Mouse (Mus musculus): Measurements from ENCODE around the gene Crocc. TPM values are rescaled to one million over a fixed set of nuclear protein-coding genes. Genes with fewer than 3 reads are reported as not detected.
A peak's percentile ranks its signal among the peaks of the same experiment; 100 is the strongest.

The Crocc gene
- polyA plus RNA-seq, 1 experiment from 2014 or later = 11.4 TPM

- WGBS = 47% methylated on average over 14 of the region's 14 CpGs
- H3K27me3 ChIP-seq (ENCODE audit: low read depth, poor library complexity, severe bottlenecking) = no peaks in the 10 kb centered on the region
- peak overlapping the region; percentile 77 for H3K4me3 ChIP-seq
- H3K27ac ChIP-seq = peak overlapping the region; percentile 96
- peaks cover 66% of the 10 kb centered on the region for H3K36me3 ChIP-seq
- peak; percentile 60 for DNase-seq (ENCODE audit: low spot score)
- no peaks in the 10 kb centered on the region for H3K9me3 ChIP-seq (replicated peaks)
- peaks cover 53% of the 10 kb centered on the region for H3K4me1 ChIP-seq
Measured at GRCm38 (mm10) chr4:141011556-141012328, 48.6 kb downstream of the Crocc start.

DNA sequence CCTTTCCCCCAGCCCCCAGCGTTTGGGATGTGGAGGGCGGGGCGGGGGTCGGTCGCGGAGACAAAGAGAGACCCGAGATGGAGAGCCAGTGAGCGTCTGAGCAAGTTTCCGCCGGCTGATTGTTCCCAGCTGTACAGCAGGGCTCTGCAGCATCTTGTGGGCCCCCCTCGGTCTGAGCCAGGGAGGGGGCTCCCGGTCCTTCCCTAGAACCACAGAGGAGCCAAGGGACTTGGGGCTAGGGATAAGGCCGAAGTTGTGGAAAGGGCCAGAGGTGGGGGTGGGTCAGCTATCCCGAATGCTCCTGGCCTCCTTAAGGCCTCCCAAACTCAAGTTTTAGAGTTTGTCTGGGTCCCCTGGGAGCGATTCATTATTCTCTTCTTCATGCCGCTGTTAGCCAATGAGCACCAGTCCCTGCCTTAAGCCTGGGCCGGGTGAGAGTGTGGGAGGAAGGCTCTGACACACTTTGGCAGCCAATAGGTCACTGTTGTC lies 49.4 kb downstream of the Crocc start:
- Histone ChIP-seq H3K36me3 (peaks cover 66% of the 10 kb centered on the region), H3K4me1 (peaks cover 52% of the 10 kb centered on the region), H3K9me3 (replicated peaks) (no peaks in the 10 kb centered on the region), H3K4me3 (peak overlapping the region; percentile 77), H3K27me3 (ENCODE audit: low read depth, poor library complexity, severe bottlenecking) (no peaks in the 10 kb centered on the region), H3K27ac (peak overlapping the region; percentile 96)
- DNase-seq (ENCODE audit: low spot score) = peak; percentile 84
- WGBS = 2% methylated on average over 17 of the region's 17 CpGs

- Histone ChIP-seq H3K27me3 (ENCODE audit: low read depth, poor library complexity, severe bottlenecking) (no peaks in the 10 kb centered on the region), H3K36me3 (peaks cover 66% of the 10 kb centered on the region), H3K4me1 (peaks cover 51% of the 10 kb centered on the region), H3K4me3 (peak overlapping the region; percentile 77), H3K9me3 (replicated peaks) (no peaks in the 10 kb centered on the region), H3K27ac (peak overlapping the region; percentile 96)
- DNase-seq (ENCODE audit: low spot score) = peak; percentile 93
- WGBS = under 1% methylated on average over 26 of the region's 26 CpGs
Measured at GRCm38 (mm10) chr4:141010526-141010925, 49.8 kb downstream of the Crocc start.

DNA sequence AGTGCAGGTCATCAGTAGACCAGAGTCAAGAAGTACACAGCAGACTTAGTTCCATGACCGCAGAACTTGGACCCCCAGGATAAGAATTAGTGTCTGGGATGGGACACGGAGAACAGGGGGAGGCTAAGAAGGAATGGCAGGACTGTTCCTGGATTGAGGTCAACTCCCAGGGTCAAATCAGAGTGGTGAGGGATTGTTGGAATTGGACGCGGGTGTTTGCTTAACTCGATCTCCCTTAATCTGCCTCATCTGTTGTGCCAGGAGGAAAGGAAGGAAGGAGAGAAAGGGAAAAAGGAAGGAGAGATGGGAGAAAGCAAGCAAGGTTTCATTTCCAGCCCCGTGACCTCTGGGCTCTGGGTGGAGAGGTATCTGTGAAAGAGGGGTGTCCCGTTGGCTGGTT lies 50.2 kb downstream of the Crocc start, which contains the start of gene Mfap2:
Mfap2 (plus strand) TSS at position 301 of the 400 bp plus-strand sequence.
- 20% methylated on average over 7 of the region's 7 CpGs for WGBS
- Histone ChIP-seq H3K4me3 (peak within 1 kb of the TSS; percentile 77), H3K27me3 (ENCODE audit: low read depth, poor library complexity, severe bottlenecking) (no peaks in the 10 kb centered on the region), H3K9me3 (replicated peaks) (no peaks in the 10 kb centered on the region), H3K4me1 (peaks cover 47% of the 10 kb centered on the region), H3K27ac (peak within 1 kb of the TSS; percentile 96), H3K36me3 (peaks cover 66% of the 10 kb centered on the region)
- DNase-seq (ENCODE audit: low spot score) = no peak

- Histone ChIP-seq H3K27me3 (ENCODE audit: low read depth, poor library complexity, severe bottlenecking) (no peaks in the 10 kb centered on the region), H3K9me3 (replicated peaks) (no peaks in the 10 kb centered on the region), H3K4me3 (no peak overlapping the region), H3K4me1 (peaks cover 32% of the 10 kb centered on the region), H3K36me3 (peaks cover 66% of the 10 kb centered on the region), H3K27ac (no peak overlapping the region)
- 91% methylated on average over 8 of the region's 8 CpGs for WGBS
- no peak for DNase-seq (ENCODE audit: low spot score)
Measured at GRCm38 (mm10) chr4:141008028-141008427, 52.3 kb downstream of the Crocc start.

- H3K4me3 ChIP-seq = no peak overlapping the region
- no peak for DNase-seq (ENCODE audit: low spot score)
- WGBS = 79% methylated on average over 13 of the region's 13 CpGs
- H3K36me3 ChIP-seq = peaks cover 75% of the 10 kb centered on the region
- H3K4me1 ChIP-seq = peaks cover 17% of the 10 kb centered on the region
- H3K27ac ChIP-seq = no peak overlapping the region
- H3K27me3 ChIP-seq (ENCODE audit: low read depth, poor library complexity, severe bottlenecking) = no peaks in the 10 kb centered on the region
- H3K9me3 ChIP-seq (replicated peaks) = no peaks in the 10 kb centered on the region
Measured at GRCm38 (mm10) chr4:141005983-141006382, 54.4 kb downstream of the Crocc start.

- H3K4me3 ChIP-seq = no peak overlapping the region
- peaks cover 95% of the 10 kb centered on the region for H3K36me3 ChIP-seq
- 0 out of 2 replicates have a peak, but pooled peaks cover 3% of the 10 kb centered on the region for H3K4me1 ChIP-seq
- no peak for DNase-seq (ENCODE audit: low spot score)
- WGBS = 92% methylated on average over 9 of the region's 9 CpGs
- H3K9me3 ChIP-seq (replicated peaks) = no peaks in the 10 kb centered on the region
- H3K27ac ChIP-seq = no peak overlapping the region
- no peaks in the 10 kb centered on the region for H3K27me3 ChIP-seq (ENCODE audit: low read depth, poor library complexity, severe bottlenecking)
Measured at GRCm38 (mm10) chr4:140996812-140997211, 63.5 kb downstream of the Crocc start.

DNA sequence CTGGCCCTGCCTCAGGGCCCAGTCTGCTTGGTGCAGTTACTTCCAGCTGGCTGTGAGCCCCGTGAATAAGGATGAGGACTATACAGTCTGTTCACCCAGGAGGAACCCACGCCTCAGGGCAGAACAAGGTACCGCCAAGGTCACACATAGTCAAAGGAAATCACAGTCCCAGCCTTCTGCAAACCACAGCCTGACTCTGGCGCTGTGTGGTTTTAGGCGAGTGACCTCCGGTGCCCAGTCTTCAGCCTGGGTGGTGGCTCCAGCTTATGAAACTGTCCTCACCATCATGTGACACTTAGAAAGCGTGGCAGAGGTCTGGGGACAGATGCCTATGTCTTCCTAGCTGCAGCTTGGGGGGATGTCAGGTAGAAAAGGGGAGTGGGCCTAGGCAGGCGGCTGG lies 64.5 kb downstream of the Crocc start:
- no peak for DNase-seq (ENCODE audit: low spot score)
- peaks cover 88% of the 10 kb centered on the region for H3K36me3 ChIP-seq

GRCm38 (mm10) chr4:140993846-140994245 lies 66.5 kb downstream of the Crocc start:
- no peak overlapping the region for H3K4me3 ChIP-seq

More for the DNA sequence above, 64.5 kb downstream of the Crocc start:
- 86% methylated on average over 8 of the region's 8 CpGs for WGBS
- no peak overlapping the region for H3K4me3 ChIP-seq
- no peaks in the 10 kb centered on the region for H3K27me3 ChIP-seq (ENCODE audit: low read depth, poor library complexity, severe bottlenecking)
- no peaks in the 10 kb centered on the region for H3K9me3 ChIP-seq (replicated peaks)
- H3K27ac ChIP-seq = no peak overlapping the region
- 0 out of 2 replicates have a peak, but pooled peaks cover 8% of the 10 kb centered on the region for H3K4me1 ChIP-seq

GRCm38 (mm10) chr4:140992215-140992614 lies 68.1 kb downstream of the Crocc start:
- Histone ChIP-seq H3K4me1 (peaks cover 27% of the 10 kb centered on the region), H3K27ac (no peak overlapping the region), H3K27me3 (ENCODE audit: low read depth, poor library complexity, severe bottlenecking) (no peaks in the 10 kb centered on the region), H3K36me3 (peaks cover 58% of the 10 kb centered on the region), H3K4me3 (no peak overlapping the region), H3K9me3 (replicated peaks) (no peaks in the 10 kb centered on the region)
- 86% methylated on average over 20 of the region's 20 CpGs for WGBS
- no peak for DNase-seq (ENCODE audit: low spot score)

More at GRCm38 (mm10) chr4:140993846-140994245, 66.5 kb downstream of the Crocc start:
- H3K36me3 ChIP-seq = peaks cover 72% of the 10 kb centered on the region
- H3K27me3 ChIP-seq (ENCODE audit: low read depth, poor library complexity, severe bottlenecking) = no peaks in the 10 kb centered on the region
- no peaks in the 10 kb centered on the region for H3K9me3 ChIP-seq (replicated peaks)
- H3K27ac ChIP-seq = no peak overlapping the region
- H3K4me1 ChIP-seq = peaks cover 12% of the 10 kb centered on the region; the same call in 1 of the 2 replicates
- WGBS = 87% methylated on average over 8 of the region's 8 CpGs
- no peak for DNase-seq (ENCODE audit: low spot score)

DNA sequence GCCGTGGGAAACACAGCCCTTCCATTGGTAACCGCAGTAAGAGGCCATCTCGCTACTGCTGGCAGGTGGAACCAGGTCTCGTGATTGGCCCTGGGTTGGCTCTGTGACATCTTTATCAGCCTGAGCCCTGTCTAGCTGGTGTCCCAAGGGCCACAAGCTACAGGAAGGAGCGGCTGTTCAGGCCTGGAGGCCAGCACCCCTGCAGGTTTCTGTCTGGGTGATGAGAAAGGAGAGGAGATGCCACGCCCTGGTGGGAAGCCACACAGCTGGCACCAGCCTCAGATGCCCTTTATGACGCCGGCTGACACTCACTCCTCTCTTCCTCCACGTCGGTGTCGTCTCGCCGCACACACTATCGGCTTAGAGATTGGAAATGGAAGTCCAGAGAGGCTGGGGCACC lies 70.9 kb downstream of the Crocc start:
- no peak overlapping the region for H3K27ac ChIP-seq
- no peaks in the 10 kb centered on the region for H3K9me3 ChIP-seq (replicated peaks)
- no peaks in the 10 kb centered on the region for H3K27me3 ChIP-seq (ENCODE audit: low read depth, poor library complexity, severe bottlenecking)
- peaks cover 40% of the 10 kb centered on the region for H3K4me1 ChIP-seq
- no peak overlapping the region for H3K4me3 ChIP-seq
- 92% methylated on average over 14 of the region's 14 CpGs for whole genome bisulfite sequencing
- DNase-seq (ENCODE audit: low spot score) = no peak
- H3K36me3 ChIP-seq = peaks cover 30% of the 10 kb centered on the region

DNA sequence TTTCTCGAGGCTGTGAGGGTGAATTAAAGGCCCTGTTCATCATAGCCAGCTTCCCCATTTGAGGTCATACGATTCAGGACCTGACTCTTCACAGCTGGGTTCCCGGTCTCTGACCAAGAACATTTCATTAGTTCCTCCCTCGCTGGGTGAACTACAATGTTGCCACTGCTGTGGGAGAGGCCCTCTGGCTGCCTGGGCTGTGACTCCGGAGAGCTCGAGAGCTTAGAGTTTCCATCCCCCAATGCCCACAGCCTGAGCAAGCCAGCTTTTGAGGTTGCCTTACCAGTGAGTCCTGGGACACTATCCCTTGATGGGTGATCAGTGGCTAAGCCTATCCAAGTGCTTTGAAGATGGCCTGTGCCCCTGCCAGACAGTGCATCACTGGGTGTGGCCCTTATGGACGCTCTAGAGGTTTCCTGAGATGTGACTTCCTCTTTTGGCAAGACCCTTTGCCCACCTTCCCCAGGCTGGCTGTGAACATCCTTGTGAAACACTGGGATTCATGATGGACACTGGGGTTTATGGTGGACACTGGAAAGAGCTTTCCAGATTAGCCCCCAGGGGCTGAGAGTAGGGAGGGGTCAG lies 71.6 kb downstream of the Crocc start:
- Histone ChIP-seq H3K36me3 (peaks cover 24% of the 10 kb centered on the region), H3K27me3 (ENCODE audit: low read depth, poor library complexity, severe bottlenecking) (no peaks in the 10 kb centered on the region), H3K4me1 (peaks cover 40% of the 10 kb centered on the region), H3K4me3 (no peak overlapping the region), H3K27ac (0 out of 2 replicates have a peak overlapping the region, but pooled peaks have one; percentile 20), H3K9me3 (replicated peaks) (no peaks in the 10 kb centered on the region)
- WGBS = 72% methylated on average over 7 of the region's 7 CpGs
- DNase-seq (ENCODE audit: low spot score) = no peak

GRCm38 (mm10) chr4:140987476-140987875 lies 72.9 kb downstream of the Crocc start:
- peaks cover 50% of the 10 kb centered on the region for H3K4me1 ChIP-seq

More at GRCm38 (mm10) chr4:140987476-140987875, 72.9 kb downstream of the Crocc start:
- Histone ChIP-seq H3K36me3 (peaks cover 13% of the 10 kb centered on the region), H3K9me3 (replicated peaks) (no peaks in the 10 kb centered on the region), H3K4me3 (peak overlapping the region; percentile 93), H3K27ac (peak overlapping the region; percentile 86; the same call in 1 of the 2 replicates), H3K27me3 (ENCODE audit: low read depth, poor library complexity, severe bottlenecking) (no peaks in the 10 kb centered on the region)
- WGBS = 32% methylated on average over 7 of the region's 7 CpGs
- DNase-seq (ENCODE audit: low spot score) = no peak
